In the genomic region with DNA sequence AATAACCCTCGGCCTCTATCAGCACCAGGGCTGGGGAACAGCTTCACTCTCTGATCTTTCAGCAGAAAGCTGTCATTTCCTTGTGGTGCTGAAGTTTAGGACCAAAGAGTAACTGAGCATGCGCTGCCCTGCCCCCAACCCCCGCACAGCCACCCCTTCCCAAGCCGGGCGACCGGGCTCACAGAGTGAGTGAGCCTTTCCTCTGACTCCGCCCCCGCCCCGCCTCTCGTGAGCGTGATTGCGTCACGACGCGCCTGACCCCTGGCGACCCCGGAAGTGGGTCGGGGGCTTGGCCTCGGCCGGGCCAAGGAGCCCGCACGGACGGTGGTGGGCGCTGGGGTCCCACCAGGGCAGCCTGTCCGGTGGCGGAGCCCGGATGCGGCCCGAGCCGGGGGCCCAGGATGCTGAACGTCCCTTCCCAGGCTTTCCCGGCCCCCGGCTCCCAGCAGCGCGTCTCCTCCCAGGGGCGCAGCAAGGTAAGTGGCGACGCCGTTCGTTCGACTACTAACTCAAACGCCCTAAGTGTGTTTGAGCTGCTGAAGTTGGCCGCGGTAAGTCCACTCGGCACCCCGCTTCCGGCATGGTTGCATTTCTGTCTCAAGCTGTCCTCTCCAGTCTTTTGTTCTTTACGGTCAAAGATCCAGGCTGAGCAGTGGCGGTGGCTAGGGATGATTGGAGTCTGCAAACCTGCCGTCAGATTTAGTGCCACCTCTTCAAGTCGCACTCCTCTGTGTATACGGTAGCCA, we compare ENCODE assay signal across 8 mouse cellular contexts. TPM values are rescaled to one million over a fixed set of nuclear protein-coding genes. Genes with fewer than 3 reads are reported as not detected.
DNase-seq lines count a peak whose midpoint lies in the region; ATAC-seq lines count a peak whose summit lies in the region.

A gene (plus strand): TSS at position 237 of the 746 bp plus-strand sequence.

- H3K9me3 ChIP-seq in hindbrain, embryonic 11.5 days (ENCODE audit: control insufficient read depth, low read length) = no peaks in the 10 kb centered on the region

- peak; percentile 99 for ATAC-seq in hindbrain, embryonic 11.5 days (ENCODE audit: low FRiP score)

- H3K27ac ChIP-seq in hindbrain, embryonic 11.5 days (ENCODE audit: low read depth, low read length) = 0 out of 2 replicates have a peak within 1 kb of the TSS, but pooled peaks have one; percentile 3

- no peaks in the 10 kb centered on the region for H3K27me3 ChIP-seq in hindbrain, embryonic 11.5 days (ENCODE audit: control insufficient read depth, insufficient read depth, low read length)

- peak; percentile 99 for DNase-seq in Muller cell, postnatal 12 days (ENCODE audit: inconsistent ontology term)
- peak; percentile 94 for DNase-seq in cerebellum, adult 9-11 months
- peak; percentile 87 to 96 for DNase-seq in frontal cortex, adult 2 months (ENCODE audit: extremely low spot score in 1 of 2, low spot score in 1 of 2)
- peak; percentile 98 for DNase-seq in hindbrain, embryonic 11.5 days (ENCODE audit: low spot score)
- peak; percentile 96 to 97 for DNase-seq in layer of hippocampus, postnatal 10 days (ENCODE audit: low spot score in 2 of 2)
- peak; percentile 97 for DNase-seq in lung, postnatal 10 days
- peak; percentile 95 for DNase-seq in ovary, postnatal 36 days (ENCODE audit: low spot score)
- DNase-seq in thymus, postnatal 25 days = peak; percentile 97

- no peaks in the 10 kb centered on the region for H3K4me1 ChIP-seq in hindbrain, embryonic 11.5 days (replicated peaks; ENCODE audit: control insufficient read depth, insufficient read depth, low read length)

- no peaks in the 10 kb centered on the region for H3K36me3 ChIP-seq in hindbrain, embryonic 11.5 days (ENCODE audit: control insufficient read depth, insufficient read depth, low read length)

- H3K4me2 ChIP-seq in hindbrain, embryonic 11.5 days (replicated peaks; ENCODE audit: low read depth, low read length) = peak within 1 kb of the TSS; percentile 64

- peak within 1 kb of the TSS; percentile 67 for H3K9ac ChIP-seq in hindbrain, embryonic 11.5 days (ENCODE audit: low read depth, low read length)

- H3K4me3 ChIP-seq in hindbrain, embryonic 11.5 days (ENCODE audit: low read depth, low read length) = peak within 1 kb of the TSS; percentile 61

- WGBS in hindbrain, embryonic 11.5 days = under 1% methylated on average over 46 of the region's 52 CpGs

RNA-seq across cellular contexts. Expression of the gene that starts here (rescaled TPM):
- 31.1 and 34.4 TPM in 2 replicates for polyA plus RNA-seq in frontal cortex, adult 2 months (2012; rRNA removed)
- polyA plus RNA-seq in hindbrain, embryonic 11.5 days (2014; fragmentation: Nextera tagmentation; extraction: Ambion mirVana) = 105 and 126 TPM in 2 replicates
- 10 to 100 TPM; 26.0 to 31.9 TPM for total RNA-seq in layer of hippocampus, postnatal 10 days (2021)

Comparison
In these comparisons a context has a peak if more than half of its experiments do, and no peak if none do; other contexts are left out.
1. Peak in every context shown above with its lines: DNase-seq, ATAC-seq, H3K4me3 ChIP-seq and H3K27ac ChIP-seq.